Mouse (Mus musculus) forebrain, embryonic 12.5 days (tissue): ENCODE measurements around the gene Pxdn. TPM values are rescaled to one million over a fixed set of nuclear protein-coding genes. Genes with fewer than 3 reads are reported as not detected.
A peak's percentile ranks its signal among the peaks of the same experiment; 100 is the strongest.

Experiments used
- ATAC-seq: fragments of 200-750 bp; cut with Nextera tagmentation; 2 replicates; pipeline ENCODE4 v1.8.0; 2017; ENCODE audit warnings: moderate TSS enrichment; ENCODE audit not compliant: low FRiP score
- H3K27ac ChIP-seq: fragments of 300-500 bp; sonication (generic); 2 replicates; pipeline ENCODE4 v1.5.1; 2016; ENCODE audit warnings: mild to moderate bottlenecking
- H3K27me3 ChIP-seq: fragments of 300-500 bp; sonication (generic); 2 replicates; pipeline ENCODE4 v1.6.1; 2016; ENCODE audit warnings: mild to moderate bottlenecking
- H3K36me3 ChIP-seq: fragments of 300-500 bp; sonication (generic); replicated peaks from 2 replicates; pipeline ENCODE4 v1.6.1; 2016; ENCODE audit warnings: mild to moderate bottlenecking
- H3K4me1 ChIP-seq: fragments of 300-500 bp; sonication (generic); 2 replicates; pipeline ENCODE4 v1.6.1; 2016
- H3K4me2 ChIP-seq: fragments of 300-500 bp; sonication (generic); 2 replicates; pipeline ENCODE4 v1.6.1; 2016; ENCODE audit warnings: mild to moderate bottlenecking, moderate library complexity
- H3K4me3 ChIP-seq: fragments of 300-500 bp; sonication (generic); replicated peaks from 2 replicates; pipeline ENCODE4 v1.5.1; 2016; ENCODE audit warnings: mild to moderate bottlenecking
- H3K9ac ChIP-seq: fragments of 300-500 bp; sonication (generic); 2 replicates; pipeline ENCODE4 v1.6.1; 2016; ENCODE audit warnings: mild to moderate bottlenecking
- H3K9me3 ChIP-seq: fragments of 300-500 bp; sonication (generic); 2 replicates; pipeline ENCODE4 v1.6.1; 2016
- WGBS: fragments of 180-500 bp; shearing (Covaris S2); methylation state at CpG from one replicate; pipeline ENCODE4 v1.1.7; 2016; 5-methylcytosine and 5-hydroxymethylcytosine counted together
- polyA plus RNA-seq: library from polyadenylated mRNA; unstranded; fragments of >200 nt; fragmentation: Nextera tagmentation; extraction: Ambion mirVana; gene quantifications from 2 replicates; pipeline ENCODE4 v1.2.1, GENCODE M21; 2016

Gene Pxdn
- polyA plus RNA-seq, 1 experiment from 2014 or later, result 67.6 TPM

GRCm38 (mm10) chr12:29933501-29933900 is 3.9 kb upstream of the Pxdn start:
- WGBS, result 55% methylated on average over 2 of the region's 2 CpGs
- Histone ChIP-seq H3K27ac (no peak overlapping the region), H3K36me3 (no peaks in the 10 kb centered on the region), H3K4me2 (no peak overlapping the region), H3K9me3 (no peaks in the 10 kb centered on the region), H3K4me1 (peaks cover 6% of the 10 kb centered on the region; the same call in 1 of the 2 replicates), H3K27me3 (peaks cover 10% of the 10 kb centered on the region; the same call in 1 of the 2 replicates), H3K9ac (no peak overlapping the region), H3K4me3 (no peak overlapping the region)
- ATAC-seq, result no peak

DNA sequence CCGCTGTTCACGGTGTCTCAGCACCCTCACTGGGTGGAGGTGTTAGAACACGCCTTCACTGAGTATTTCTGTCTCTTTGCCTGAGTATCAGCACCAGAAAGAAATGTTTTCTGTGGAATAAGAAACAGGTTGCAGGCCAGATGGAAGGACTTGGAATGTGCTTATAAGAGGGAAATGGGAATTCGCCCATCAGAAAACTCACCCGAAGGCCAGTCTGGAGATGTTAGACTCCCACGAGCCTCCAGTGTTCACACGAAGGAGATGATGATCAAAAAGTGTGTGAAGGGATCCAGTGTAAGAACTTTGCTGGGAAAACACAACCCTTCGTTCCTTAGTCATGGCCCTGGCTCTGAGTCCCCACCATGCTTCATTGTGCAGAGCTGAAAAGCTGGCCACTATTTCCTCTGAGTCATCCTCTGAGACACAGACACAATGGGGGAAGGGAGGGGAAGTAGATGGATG is 3.3 kb upstream of the Pxdn start:
- Histone ChIP-seq H3K4me3 (no peak overlapping the region), H3K9me3 (no peaks in the 10 kb centered on the region), H3K27me3 (peaks cover 10% of the 10 kb centered on the region; the same call in 1 of the 2 replicates), H3K36me3 (no peaks in the 10 kb centered on the region), H3K4me2 (no peak overlapping the region), H3K9ac (no peak overlapping the region), H3K4me1 (peaks cover 11% of the 10 kb centered on the region), H3K27ac (no peak overlapping the region)
- 80% methylated on average over 8 of the region's 8 CpGs for WGBS
- ATAC-seq, result no peak

DNA sequence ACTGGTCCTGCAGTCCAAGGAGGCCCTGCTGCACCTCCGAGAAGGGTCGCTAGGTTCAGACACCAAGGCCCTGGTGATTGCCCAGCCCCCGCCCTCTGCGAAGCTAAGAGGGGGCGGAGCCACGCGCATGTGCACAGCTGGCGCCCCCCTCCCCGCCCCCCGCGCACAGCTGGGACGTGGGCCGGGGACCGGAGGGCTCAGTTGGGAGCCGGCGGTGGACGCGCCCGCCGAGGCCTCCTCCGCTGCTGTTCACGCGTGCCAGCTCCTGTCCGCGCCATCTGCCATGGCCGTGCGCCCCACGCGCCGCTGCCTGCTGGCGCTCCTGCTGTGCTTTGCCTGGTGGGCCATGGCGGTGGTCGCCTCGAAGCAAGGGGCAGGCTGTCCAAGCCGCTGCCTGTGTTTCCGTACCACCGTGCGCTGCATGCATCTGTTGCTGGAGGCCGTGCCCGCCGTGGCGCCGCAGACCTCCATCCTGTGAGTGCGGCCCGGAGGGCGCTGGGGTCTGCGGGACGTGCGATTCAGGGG is 505 bp downstream of the Pxdn start:
- peak overlapping the region; percentile 87 for H3K4me2 ChIP-seq
- WGBS, result under 1% methylated on average over 40 of the region's 49 CpGs
- peak overlapping the region; percentile 86 for H3K4me3 ChIP-seq
- no peaks in the 10 kb centered on the region for H3K9me3 ChIP-seq
- peak overlapping the region; percentile 91 for H3K9ac ChIP-seq
- peaks cover 10% of the 10 kb centered on the region; the same call in 1 of the 2 replicates for H3K27me3 ChIP-seq
- peaks cover 31% of the 10 kb centered on the region for H3K4me1 ChIP-seq
- H3K27ac ChIP-seq, result peak overlapping the region; percentile 90
- peaks cover 12% of the 10 kb centered on the region; the same call in 1 of the 2 replicates for H3K36me3 ChIP-seq
- ATAC-seq, result peak; percentile 89

DNA sequence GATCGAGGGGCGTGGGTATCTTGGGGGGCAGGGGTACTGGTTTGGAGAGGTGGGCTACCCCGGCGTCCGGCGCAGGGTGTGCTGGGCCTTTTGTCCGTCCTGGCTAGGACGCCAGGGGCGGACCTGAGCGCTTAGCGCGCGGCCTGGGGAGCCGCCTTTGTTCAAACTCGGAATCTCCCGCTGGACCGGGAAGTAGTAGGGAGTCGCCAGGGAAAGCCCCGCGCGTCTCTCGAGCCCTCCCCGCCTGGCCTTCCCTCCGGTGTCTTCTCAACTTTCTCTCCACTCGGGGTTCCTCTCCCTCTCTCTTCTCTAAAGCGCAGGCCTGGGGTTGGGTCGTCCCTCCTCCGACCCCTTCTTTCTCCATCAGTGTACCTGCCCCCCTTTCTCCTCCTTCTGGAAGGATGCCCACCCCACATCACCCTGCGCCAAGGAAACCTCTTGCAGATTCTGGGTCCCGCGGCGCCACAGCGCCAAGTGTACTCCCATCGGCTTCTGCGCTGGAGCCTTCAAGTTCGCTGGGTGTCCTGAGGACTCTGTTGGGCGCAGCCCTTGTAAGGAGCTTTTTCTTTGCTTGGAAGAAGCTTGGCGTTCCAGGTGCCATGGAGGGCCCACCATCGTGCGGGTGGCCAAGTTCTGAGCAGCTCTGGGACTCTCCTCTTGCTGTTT is 1.1 kb downstream of the Pxdn start:
- no peaks in the 10 kb centered on the region for H3K9me3 ChIP-seq
- peak overlapping the region; percentile 86 for H3K4me3 ChIP-seq
- H3K4me2 ChIP-seq, result peak overlapping the region; percentile 87
- peaks cover 12% of the 10 kb centered on the region; the same call in 1 of the 2 replicates for H3K36me3 ChIP-seq
- H3K27me3 ChIP-seq, result peaks cover 10% of the 10 kb centered on the region; the same call in 1 of the 2 replicates
- H3K27ac ChIP-seq, result peak overlapping the region; percentile 90
- peak overlapping the region; percentile 91 for H3K9ac ChIP-seq
- under 1% methylated on average over 40 of the region's 40 CpGs for WGBS
- H3K4me1 ChIP-seq, result peaks cover 31% of the 10 kb centered on the region
- ATAC-seq, result peak; percentile 84

DNA sequence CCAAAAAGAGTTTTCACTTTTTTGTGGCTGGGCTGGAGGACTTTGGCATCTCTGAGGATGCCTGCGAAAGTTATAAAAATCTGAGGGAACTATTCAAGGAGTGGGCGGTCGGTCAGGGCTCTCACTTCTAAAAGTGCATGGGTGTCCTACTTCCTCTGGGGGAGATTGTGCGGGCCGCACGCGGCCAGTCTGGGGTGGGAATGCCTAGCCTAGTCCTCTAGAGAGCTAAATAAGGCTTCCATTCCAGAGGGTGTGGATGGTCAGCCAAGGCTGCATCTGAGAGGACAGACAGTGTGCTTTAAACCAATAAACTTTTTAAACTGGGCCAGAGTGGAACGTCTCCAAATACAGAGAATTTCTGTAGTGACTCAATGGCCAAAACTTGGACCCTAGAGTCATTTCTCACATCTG is 1.9 kb downstream of the Pxdn start:
- ATAC-seq, result no peak
- WGBS, result 7% methylated on average over 8 of the region's 8 CpGs
- H3K27ac ChIP-seq, result peak overlapping the region; percentile 90; the same call in 1 of the 2 replicates

GRCm38 (mm10) chr12:29942435-29942834 is 5.0 kb downstream of the Pxdn start:
- Histone ChIP-seq H3K4me1 (peaks cover 33% of the 10 kb centered on the region), H3K9ac (no peak overlapping the region), H3K9me3 (no peaks in the 10 kb centered on the region), H3K4me3 (no peak overlapping the region), H3K27me3 (no peaks in the 10 kb centered on the region), H3K27ac (no peak overlapping the region), H3K36me3 (peaks cover 12% of the 10 kb centered on the region; the same call in 1 of the 2 replicates), H3K4me2 (no peak overlapping the region)
- ATAC-seq, result no peak
- WGBS, result 93% methylated on average over 2 of the region's 2 CpGs

More for the DNA sequence above, 1.9 kb downstream of the Pxdn start:
- H3K36me3 ChIP-seq, result peaks cover 12% of the 10 kb centered on the region; the same call in 1 of the 2 replicates
- H3K4me1 ChIP-seq, result peaks cover 31% of the 10 kb centered on the region
- peak overlapping the region; percentile 91 for H3K9ac ChIP-seq
- peaks cover 10% of the 10 kb centered on the region; the same call in 1 of the 2 replicates for H3K27me3 ChIP-seq
- peak overlapping the region; percentile 87 for H3K4me2 ChIP-seq
- H3K9me3 ChIP-seq, result no peaks in the 10 kb centered on the region
- peak overlapping the region; percentile 86 for H3K4me3 ChIP-seq

DNA sequence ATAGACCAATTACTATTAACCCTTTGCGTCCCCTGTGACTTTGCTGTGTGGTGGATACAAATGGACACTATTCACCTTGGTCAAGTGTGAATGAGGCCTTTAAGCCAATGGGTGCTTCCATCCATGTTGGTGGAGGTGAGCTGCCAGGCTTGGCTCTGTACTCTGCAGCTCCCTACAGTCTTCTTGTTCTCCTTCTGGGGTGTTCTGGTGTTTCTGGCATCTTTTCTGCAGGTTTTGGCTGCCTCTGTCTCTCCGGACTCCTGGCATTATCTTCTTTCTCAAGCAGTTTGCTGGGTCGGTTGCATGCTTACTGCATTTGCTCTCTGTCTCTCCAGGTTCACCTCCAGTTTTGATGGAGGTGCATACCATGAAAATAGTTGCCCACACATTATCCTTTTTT is 7.2 kb downstream of the Pxdn start:
- WGBS, result 90% methylated on average over 3 of the region's 3 CpGs
- H3K27ac ChIP-seq, result no peak overlapping the region

DNA sequence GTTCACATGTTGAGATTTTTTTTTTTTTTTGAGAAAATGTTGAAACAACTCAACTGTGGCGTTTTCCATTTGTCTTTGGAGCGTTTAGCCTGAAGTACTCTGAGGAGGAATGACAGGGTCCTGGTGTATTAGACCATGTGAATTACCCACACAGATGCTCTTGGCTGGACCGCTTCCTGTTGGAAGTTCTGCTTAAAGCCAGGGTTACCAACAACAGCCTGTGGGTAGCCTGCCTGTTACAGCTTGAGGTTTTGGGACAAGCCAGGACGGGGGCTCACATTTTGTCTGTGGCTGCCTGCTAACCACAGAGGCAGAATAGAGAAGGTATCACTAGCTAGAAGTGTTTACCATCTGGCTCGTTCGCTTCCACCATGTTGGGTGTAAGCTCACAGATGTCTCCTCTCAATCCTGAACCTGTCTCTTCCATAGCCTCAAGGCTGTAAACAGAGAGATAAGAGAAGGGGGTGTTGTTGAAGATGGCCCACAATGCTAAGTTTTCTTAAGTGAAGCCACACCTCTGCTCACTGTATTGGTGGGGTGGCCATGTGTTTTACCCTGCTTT is 7.9 kb downstream of the Pxdn start:
- Histone ChIP-seq H3K4me2 (no peak overlapping the region), H3K27ac (no peak overlapping the region), H3K36me3 (peaks cover 19% of the 10 kb centered on the region), H3K4me3 (no peak overlapping the region), H3K27me3 (no peaks in the 10 kb centered on the region), H3K4me1 (peaks cover 21% of the 10 kb centered on the region), H3K9ac (no peak overlapping the region), H3K9me3 (no peaks in the 10 kb centered on the region)
- 87% methylated on average over 6 of the region's 6 CpGs for WGBS
- ATAC-seq, result no peak

More for the DNA sequence above, 7.2 kb downstream of the Pxdn start:
- no peak overlapping the region for H3K4me2 ChIP-seq
- H3K36me3 ChIP-seq, result peaks cover 19% of the 10 kb centered on the region
- no peak for ATAC-seq
- H3K27me3 ChIP-seq, result no peaks in the 10 kb centered on the region
- no peaks in the 10 kb centered on the region for H3K9me3 ChIP-seq
- H3K9ac ChIP-seq, result no peak overlapping the region
- H3K4me3 ChIP-seq, result no peak overlapping the region
- H3K4me1 ChIP-seq, result peaks cover 24% of the 10 kb centered on the region

- H3K4me3 ChIP-seq, result no peak overlapping the region
- H3K4me2 ChIP-seq, result no peak overlapping the region
- peaks cover 55% of the 10 kb centered on the region for H3K4me1 ChIP-seq
- ATAC-seq, result no peak
- no peaks in the 10 kb centered on the region for H3K27me3 ChIP-seq
- H3K9me3 ChIP-seq, result no peaks in the 10 kb centered on the region
- H3K9ac ChIP-seq, result no peak overlapping the region
- 36% methylated on average over 6 of the region's 6 CpGs for WGBS
- no peak overlapping the region for H3K27ac ChIP-seq
- H3K36me3 ChIP-seq, result peaks cover 7% of the 10 kb centered on the region; the same call in 1 of the 2 replicates
Measured at GRCm38 (mm10) chr12:29951043-29951442, 13.6 kb downstream of the Pxdn start.

DNA sequence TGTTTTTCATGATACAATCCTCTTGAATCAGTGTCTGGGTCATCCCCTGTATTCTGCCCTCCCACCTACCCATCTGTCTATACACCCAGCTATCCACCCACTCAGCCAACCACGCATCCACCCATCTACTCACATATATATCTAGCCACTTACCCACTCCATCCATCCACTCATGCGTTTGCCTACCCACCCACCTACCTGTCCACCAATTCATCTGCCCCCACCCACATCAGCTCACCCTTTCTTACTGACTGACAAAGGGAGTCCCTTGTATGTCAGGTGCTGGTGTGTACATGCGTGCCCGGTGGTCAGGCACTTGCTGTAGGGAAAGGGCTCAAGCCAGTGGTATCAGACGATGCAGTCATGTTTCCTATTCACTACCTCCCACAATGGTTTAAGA is 14.1 kb downstream of the Pxdn start:
- H3K4me1 ChIP-seq, result peaks cover 53% of the 10 kb centered on the region
- H3K36me3 ChIP-seq, result peaks cover 7% of the 10 kb centered on the region; the same call in 1 of the 2 replicates
- no peak overlapping the region for H3K9ac ChIP-seq
- H3K4me3 ChIP-seq, result no peak overlapping the region
- WGBS, result 83% methylated on average over 5 of the region's 5 CpGs
- no peak for ATAC-seq
- no peak overlapping the region for H3K4me2 ChIP-seq
- no peaks in the 10 kb centered on the region for H3K27me3 ChIP-seq
- no peak overlapping the region for H3K27ac ChIP-seq
- no peaks in the 10 kb centered on the region for H3K9me3 ChIP-seq

- 89% methylated on average over 6 of the region's 6 CpGs for WGBS
- Histone ChIP-seq H3K4me3 (no peak overlapping the region), H3K27me3 (no peaks in the 10 kb centered on the region), H3K27ac (no peak overlapping the region), H3K9me3 (no peaks in the 10 kb centered on the region), H3K9ac (no peak overlapping the region), H3K4me1 (peaks cover 58% of the 10 kb centered on the region), H3K4me2 (no peak overlapping the region), H3K36me3 (peaks cover 11% of the 10 kb centered on the region)
- ATAC-seq, result no peak
Measured at GRCm38 (mm10) chr12:29952102-29952501, 14.7 kb downstream of the Pxdn start.

DNA sequence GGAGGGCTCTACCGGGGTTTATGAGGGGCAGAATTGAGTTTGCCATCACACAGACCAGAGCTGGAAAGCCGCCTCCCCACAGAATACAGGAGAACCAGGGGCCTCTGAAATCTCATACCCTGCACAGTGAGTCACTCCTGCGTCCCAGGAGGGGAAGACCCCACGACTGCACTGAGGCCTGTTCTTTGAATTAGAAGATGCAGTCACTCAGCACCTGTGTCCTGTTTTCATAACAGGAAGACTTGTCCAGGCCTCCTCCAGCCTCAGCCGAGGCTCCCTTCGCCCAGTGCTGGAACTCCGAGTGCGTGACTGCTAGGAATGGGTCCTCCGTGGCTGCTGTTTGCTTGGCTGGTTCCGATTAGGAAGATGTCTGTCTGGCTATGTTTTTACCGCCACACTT is 16.6 kb downstream of the Pxdn start:
- H3K27me3 ChIP-seq, result no peaks in the 10 kb centered on the region
- no peaks in the 10 kb centered on the region for H3K9me3 ChIP-seq
- H3K4me3 ChIP-seq, result no peak overlapping the region
- H3K9ac ChIP-seq, result no peak overlapping the region
- peaks cover 11% of the 10 kb centered on the region for H3K36me3 ChIP-seq
- H3K4me2 ChIP-seq, result peak overlapping the region; percentile 24; the same call in 1 of the 2 replicates
- peak overlapping the region; percentile 74 for H3K27ac ChIP-seq
- ATAC-seq, result no peak; the same call in 1 of the 2 replicates
- 65% methylated on average over 11 of the region's 11 CpGs for WGBS
- H3K4me1 ChIP-seq, result peaks cover 56% of the 10 kb centered on the region
